Mouse (Mus musculus) midbrain, embryonic 12.5 days (tissue): Measurements from ENCODE around the gene Il1r1. TPM values are rescaled to one million over a fixed set of nuclear protein-coding genes. Genes with fewer than 3 reads are reported as not detected.

Source experiments
- ATAC-seq: fragments of 200-750 bp; cut with Nextera tagmentation; 2 replicates; pipeline ENCODE4 v1.8.0; 2017; ENCODE audit warnings: low read depth, moderate TSS enrichment, moderate library complexity; ENCODE audit not compliant: low FRiP score
- H3K27ac ChIP-seq: fragments of 300-500 bp; sonication (generic); replicated peaks from 2 replicates; pipeline ENCODE4 v1.5.1; 2016; ENCODE audit warnings: mild to moderate bottlenecking
- H3K27me3 ChIP-seq: fragments of 300-500 bp; sonication (generic); 2 replicates; pipeline ENCODE4 v1.6.1; 2016; ENCODE audit warnings: mild to moderate bottlenecking
- H3K36me3 ChIP-seq: fragments of 300-500 bp; sonication (generic); 2 replicates; pipeline ENCODE4 v1.6.1; 2016
- H3K4me1 ChIP-seq: fragments of 300-500 bp; sonication (generic); 2 replicates; pipeline ENCODE4 v1.6.1; 2016
- H3K4me2 ChIP-seq: fragments of 300-500 bp; sonication (generic); replicated peaks from 2 replicates; pipeline ENCODE4 v1.6.1; 2016; ENCODE audit warnings: mild to moderate bottlenecking, moderate library complexity
- H3K4me3 ChIP-seq: fragments of 300-500 bp; sonication (generic); 2 replicates; pipeline ENCODE4 v1.5.1; 2016; ENCODE audit warnings: mild to moderate bottlenecking
- H3K9ac ChIP-seq: fragments of 300-500 bp; sonication (generic); replicated peaks from 2 replicates; pipeline ENCODE4 v1.6.1; 2016; ENCODE audit warnings: mild to moderate bottlenecking, moderate library complexity
- H3K9me3 ChIP-seq: fragments of 300-500 bp; sonication (generic); 2 replicates; pipeline ENCODE4 v1.6.1; 2016; ENCODE audit warnings: mild to moderate bottlenecking
- WGBS: fragments of 180-500 bp; shearing (Covaris S2); methylation state at CpG from one replicate; pipeline ENCODE4 v1.1.7; 2016; 5-methylcytosine and 5-hydroxymethylcytosine counted together
- polyA plus RNA-seq: library from polyadenylated mRNA; unstranded; fragments of >200 nt; fragmentation: Nextera tagmentation; extraction: Ambion mirVana; gene quantifications from 2 replicates; pipeline ENCODE4 v1.2.1, GENCODE M21; 2016

Gene Il1r1
- polyA plus RNA-seq, 1 experiment from 2014 or later: 1.9 TPM

DNA sequence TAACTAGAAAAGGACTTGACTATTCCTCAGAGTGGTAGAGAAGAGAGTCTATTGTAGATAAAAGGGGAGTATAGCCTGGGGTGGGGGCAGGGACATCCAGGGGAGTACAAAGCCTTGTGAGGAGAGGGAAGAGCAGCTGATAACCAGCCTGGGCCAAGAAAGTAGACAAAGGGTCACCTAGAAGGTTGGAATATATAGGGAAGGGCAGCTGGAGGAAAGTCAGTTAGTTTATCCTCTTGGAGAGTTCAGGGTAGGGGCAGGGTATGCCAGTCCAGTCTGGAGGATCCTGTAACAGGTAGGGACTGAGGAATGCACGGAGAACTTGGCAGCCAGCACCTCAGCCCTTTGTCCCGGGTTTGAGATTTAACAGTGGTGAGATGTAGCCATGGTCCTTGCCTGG, 133.5 kb downstream of the Il1r1 start:
- no peak for ATAC-seq
- WGBS: 76% methylated on average over 2 of the region's 2 CpGs
- Histone ChIP-seq H3K27me3 (no peaks in the 10 kb centered on the region), H3K4me2 (no peak overlapping the region), H3K9me3 (no peaks in the 10 kb centered on the region), H3K4me3 (no peak overlapping the region), H3K9ac (no peak overlapping the region), H3K27ac (no peak overlapping the region), H3K36me3 (no peaks in the 10 kb centered on the region), H3K4me1 (no peaks in the 10 kb centered on the region)

DNA sequence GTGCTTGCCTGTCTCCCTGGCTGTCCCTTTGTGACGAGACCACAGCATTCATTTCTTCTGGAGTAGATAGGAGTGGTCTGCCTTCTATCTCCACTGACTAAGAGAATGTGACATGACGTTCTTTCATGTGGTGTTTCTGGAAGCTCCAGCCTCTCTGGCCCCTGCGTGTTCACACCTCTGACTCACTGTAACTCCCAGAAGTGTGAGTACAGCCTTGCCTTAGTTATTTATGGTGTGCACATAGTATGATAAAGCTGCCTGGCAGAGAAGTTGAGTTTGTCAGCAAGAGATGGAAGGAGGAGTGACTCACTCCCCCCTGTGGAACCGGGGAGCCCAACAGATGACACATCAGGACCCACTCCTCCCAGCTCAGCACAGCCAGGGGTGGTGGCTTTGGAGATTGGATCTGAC, 133.9 kb downstream of the Il1r1 start:
- Histone ChIP-seq H3K9ac (no peak overlapping the region), H3K4me2 (no peak overlapping the region), H3K4me1 (no peaks in the 10 kb centered on the region), H3K27ac (no peak overlapping the region), H3K4me3 (no peak overlapping the region), H3K9me3 (no peaks in the 10 kb centered on the region), H3K36me3 (no peaks in the 10 kb centered on the region), H3K27me3 (no peaks in the 10 kb centered on the region)
- ATAC-seq: no peak
- 83% methylated on average over 4 of the region's 4 CpGs for WGBS

DNA sequence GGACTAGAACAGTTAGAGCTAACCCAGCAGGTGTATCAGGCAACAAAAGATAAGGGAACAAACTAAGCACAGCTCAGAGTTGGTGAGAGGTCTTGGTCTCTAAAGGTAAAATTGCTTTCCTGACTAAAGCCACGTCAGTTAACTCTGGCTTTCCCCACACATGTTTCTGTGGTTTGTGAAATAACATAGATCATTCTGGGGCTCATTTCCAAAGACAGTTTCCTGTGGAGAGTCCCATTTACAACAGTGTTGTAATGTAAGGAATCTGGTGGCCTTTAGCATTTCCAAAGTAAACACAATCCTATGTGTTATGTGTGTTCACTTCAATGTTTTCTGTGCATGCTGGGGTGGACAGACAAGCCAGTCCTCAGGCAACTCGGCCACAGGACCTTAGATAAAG, 134.9 kb downstream of the Il1r1 start:
- Histone ChIP-seq H3K27ac (no peak overlapping the region), H3K4me2 (no peak overlapping the region), H3K4me1 (0 out of 2 replicates have a peak, but pooled peaks cover 3% of the 10 kb centered on the region), H3K27me3 (no peaks in the 10 kb centered on the region), H3K9ac (no peak overlapping the region), H3K9me3 (no peaks in the 10 kb centered on the region), H3K36me3 (no peaks in the 10 kb centered on the region), H3K4me3 (no peak overlapping the region)
- no peak for ATAC-seq
- 74% methylated on average over 2 of the region's 2 CpGs for WGBS

DNA sequence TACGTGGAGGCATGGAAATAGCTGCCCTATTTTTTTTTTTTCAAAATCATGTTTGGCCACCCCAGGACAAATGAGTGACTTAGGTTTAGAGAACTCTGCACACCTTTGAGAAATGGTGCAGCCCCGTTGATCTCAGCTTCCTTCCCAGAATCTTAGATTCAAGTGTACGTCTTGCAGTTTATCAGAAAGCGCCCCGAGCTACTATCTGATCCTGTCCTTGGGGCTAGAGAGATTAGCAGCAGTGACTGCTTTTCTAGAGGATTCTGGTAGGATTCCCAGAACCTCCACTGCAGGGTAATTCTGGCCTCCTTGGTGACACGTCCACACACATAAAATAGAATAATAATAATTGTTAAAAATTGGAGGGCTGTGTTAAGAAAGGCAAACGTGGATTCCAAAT, 136.1 kb downstream of the Il1r1 start:
- Histone ChIP-seq H3K27me3 (no peaks in the 10 kb centered on the region), H3K9ac (no peak overlapping the region), H3K36me3 (no peaks in the 10 kb centered on the region), H3K4me2 (no peak overlapping the region), H3K4me3 (no peak overlapping the region), H3K9me3 (no peaks in the 10 kb centered on the region), H3K4me1 (0 out of 2 replicates have a peak, but pooled peaks cover 3% of the 10 kb centered on the region), H3K27ac (no peak overlapping the region)
- 79% methylated on average over 7 of the region's 7 CpGs for whole genome bisulfite sequencing
- ATAC-seq: no peak

DNA sequence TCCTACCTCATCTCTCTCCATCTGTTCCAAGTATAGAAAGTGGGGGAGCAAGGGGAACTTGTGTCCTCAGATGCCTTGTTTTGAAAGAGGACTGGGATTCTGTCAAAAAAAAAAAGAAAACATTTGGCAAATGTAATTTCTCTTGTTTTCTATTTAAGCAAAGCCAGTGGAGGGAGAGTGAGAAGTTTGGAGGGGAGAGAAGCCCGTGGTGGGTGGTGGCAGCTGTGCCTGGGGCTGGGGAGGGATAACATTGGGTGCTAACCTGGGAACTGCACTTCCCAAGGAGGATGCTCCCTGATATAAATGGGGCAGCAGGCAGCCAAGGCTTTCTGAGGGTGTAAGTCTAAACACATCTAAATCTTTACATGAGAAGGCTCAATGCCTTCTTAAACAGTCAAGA, 136.7 kb downstream of the Il1r1 start:
- Histone ChIP-seq H3K9me3 (no peaks in the 10 kb centered on the region), H3K27ac (no peak overlapping the region), H3K36me3 (no peaks in the 10 kb centered on the region), H3K9ac (no peak overlapping the region), H3K4me2 (no peak overlapping the region), H3K4me1 (0 out of 2 replicates have a peak, but pooled peaks cover 3% of the 10 kb centered on the region), H3K4me3 (no peak overlapping the region), H3K27me3 (no peaks in the 10 kb centered on the region)
- no peak for ATAC-seq
- 74% methylated on average over 1 of the region's 1 CpGs for WGBS

DNA sequence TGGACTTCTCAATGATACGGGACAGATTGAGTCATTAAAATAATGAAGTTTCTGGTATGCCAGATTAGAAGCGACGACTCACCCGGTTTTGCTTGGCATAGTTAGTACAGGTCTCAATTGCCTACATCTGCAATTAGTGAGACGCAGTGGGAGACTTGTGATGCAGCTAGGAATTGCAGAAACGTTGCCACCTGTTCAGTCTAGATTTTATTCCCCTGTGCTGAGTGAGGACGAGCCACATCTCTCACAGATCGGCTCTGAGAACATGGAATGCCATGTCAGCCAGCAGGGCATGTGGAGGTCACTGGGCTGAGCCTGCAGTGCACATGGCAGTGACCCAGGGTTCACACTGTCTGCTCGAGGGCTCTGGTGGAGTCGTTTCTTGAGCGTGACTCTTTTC, 137.9 kb downstream of the Il1r1 start:
- H3K4me2 ChIP-seq: no peak overlapping the region
- H3K27ac ChIP-seq: no peak overlapping the region
- no peaks in the 10 kb centered on the region for H3K9me3 ChIP-seq
- no peak overlapping the region for H3K9ac ChIP-seq
- H3K27me3 ChIP-seq: no peaks in the 10 kb centered on the region
- H3K36me3 ChIP-seq: no peaks in the 10 kb centered on the region
- 82% methylated on average over 11 of the region's 11 CpGs for WGBS
- ATAC-seq: no peak
- 0 out of 2 replicates have a peak, but pooled peaks cover 3% of the 10 kb centered on the region for H3K4me1 ChIP-seq
- no peak overlapping the region for H3K4me3 ChIP-seq

Other genes with a start within 250 kb of the Il1r1 start
- 0.47 TPM in 1 of 2 replicates, not detected in the other for gene Il1r2, start 151.0 kb upstream of the Il1r1 start, polyA plus RNA-seq
- gene Il1rl2, start 99.5 kb downstream of the Il1r1 start, polyA plus RNA-seq: 1.6 and 1.7 TPM in 2 replicates
- gene Il1rl1, start 204.5 kb downstream of the Il1r1 start, polyA plus RNA-seq: 0.04 TPM in 1 of 2 replicates, not detected in the other
- not detected in 2 replicates for gene Il18r1, start 240.5 kb downstream of the Il1r1 start, polyA plus RNA-seq